22 mouse cellular contexts compared by ENCODE assay signal in the genomic region with DNA sequence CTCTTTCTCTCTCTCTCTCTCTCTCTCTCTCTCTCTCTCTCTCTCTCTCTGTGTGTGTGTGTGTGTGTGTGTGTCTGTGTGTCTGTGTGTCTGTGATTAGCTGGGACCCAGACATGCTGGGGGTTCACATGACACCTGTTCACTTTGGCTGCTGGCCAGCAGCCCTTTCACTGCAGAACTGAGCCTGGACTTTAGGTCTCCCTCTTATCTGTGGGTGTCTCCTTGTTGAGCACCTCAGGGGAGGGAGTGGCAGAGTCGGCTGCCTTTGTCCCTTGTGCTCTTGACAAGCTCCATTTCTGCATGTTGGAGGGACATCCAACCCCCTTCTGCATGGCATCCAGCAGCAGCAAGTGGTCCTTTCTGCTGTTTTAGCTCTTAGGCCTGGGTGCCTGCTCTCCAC. TPM values are rescaled to one million over a fixed set of nuclear protein-coding genes. Genes with fewer than 3 reads are reported as not detected.
DNase-seq lines count a peak whose midpoint lies in the region; ATAC-seq lines count a peak whose summit lies in the region.
"Had no signal": no experiment of that assay in that cellular context is flagged by ENCODE, and none has a peak within 500 bp of the region (broad histone marks: within the 10 kb centered on the region; RNA-seq: fewer than 3 reads in every experiment).

No protein-coding gene starts in this region.

- H3K9ac ChIP-seq in kidney, embryonic 15.5 days, result no peak overlapping the region
- H3K9ac ChIP-seq in intestine, embryonic 15.5 days, result no peak overlapping the region
- H3K9ac ChIP-seq in intestine, embryonic 16.5 days (ENCODE audit: low read depth, low read length), result no peak overlapping the region
- H3K9ac ChIP-seq in neural tube, embryonic 15.5 days (replicated peaks), result no peak overlapping the region
- H3K9ac ChIP-seq: forebrain, embryonic 15.5 days; heart, embryonic 15.5 days; hindbrain, embryonic 15.5 days had no signal

- peak overlapping the region; percentile 57; the same call in 1 of the 2 replicates for H3K27ac ChIP-seq in kidney, embryonic 15.5 days
- no peak overlapping the region for H3K27ac ChIP-seq in intestine, embryonic 15.5 days
- H3K27ac ChIP-seq in intestine, embryonic 16.5 days (ENCODE audit: low read length), result no peak overlapping the region
- H3K27ac ChIP-seq in neural tube, embryonic 15.5 days (replicated peaks), result peak overlapping the region; percentile 63
- H3K27ac ChIP-seq: embryonic facial prominence, embryonic 13.5 days; forebrain, embryonic 15.5 days; heart, embryonic 10.5 days; heart, embryonic 15.5 days; hindbrain, embryonic 10.5 days; hindbrain, embryonic 15.5 days had no signal

- 46% methylated on average over 1 of the region's 1 CpGs for WGBS in kidney, embryonic 15.5 days
- WGBS in intestine, embryonic 15.5 days, result 55% methylated on average over 1 of the region's 1 CpGs
- 50% methylated on average over 1 of the region's 1 CpGs for WGBS in intestine, embryonic 16.5 days
- WGBS in neural tube, embryonic 15.5 days, result 56% methylated on average over 1 of the region's 1 CpGs

- no peak for ATAC-seq in kidney, embryonic 15.5 days (replicated peaks; ENCODE audit: low FRiP score)
- ATAC-seq in intestine, embryonic 15.5 days, result peak; percentile 89
- ATAC-seq in intestine, embryonic 16.5 days, result peak; percentile 88
- no peak for ATAC-seq in neural tube, embryonic 15.5 days (ENCODE audit: low FRiP score)
- ATAC-seq: forebrain, embryonic 15.5 days had no signal

- H3K4me3 ChIP-seq in kidney, embryonic 15.5 days (replicated peaks), result no peak overlapping the region
- no peak overlapping the region for H3K4me3 ChIP-seq in intestine, embryonic 15.5 days (replicated peaks)
- H3K4me3 ChIP-seq in intestine, embryonic 16.5 days (ENCODE audit: low read length), result no peak overlapping the region
- no peak overlapping the region for H3K4me3 ChIP-seq in neural tube, embryonic 15.5 days (replicated peaks)
- H3K4me3 ChIP-seq: embryonic facial prominence, embryonic 13.5 days; forebrain, embryonic 15.5 days; heart, embryonic 10.5 days; heart, embryonic 15.5 days; hindbrain, embryonic 10.5 days; hindbrain, embryonic 15.5 days had no signal

- no peak overlapping the region for H3K4me2 ChIP-seq in kidney, embryonic 15.5 days
- H3K4me2 ChIP-seq in intestine, embryonic 15.5 days (replicated peaks), result no peak overlapping the region
- no peak overlapping the region for H3K4me2 ChIP-seq in intestine, embryonic 16.5 days (ENCODE audit: low read depth, low read length)
- no peak overlapping the region for H3K4me2 ChIP-seq in neural tube, embryonic 15.5 days
- H3K4me2 ChIP-seq: embryonic facial prominence, embryonic 13.5 days; forebrain, embryonic 15.5 days; heart, embryonic 15.5 days; hindbrain, embryonic 15.5 days had no signal

- H3K27me3 ChIP-seq in kidney, embryonic 15.5 days, result no peaks in the 10 kb centered on the region
- no peaks in the 10 kb centered on the region for H3K27me3 ChIP-seq in intestine, embryonic 15.5 days (replicated peaks)
- no peaks in the 10 kb centered on the region for H3K27me3 ChIP-seq in intestine, embryonic 16.5 days (replicated peaks; ENCODE audit: control insufficient read depth, insufficient read depth, low read length)
- no peaks in the 10 kb centered on the region for H3K27me3 ChIP-seq in neural tube, embryonic 15.5 days (replicated peaks)
- H3K27me3 ChIP-seq: embryonic facial prominence, embryonic 13.5 days; forebrain, embryonic 15.5 days; heart, embryonic 15.5 days; hindbrain, embryonic 15.5 days had no signal

- no peaks in the 10 kb centered on the region for H3K36me3 ChIP-seq in kidney, embryonic 15.5 days
- H3K36me3 ChIP-seq in intestine, embryonic 15.5 days, result no peaks in the 10 kb centered on the region
- H3K36me3 ChIP-seq in intestine, embryonic 16.5 days (ENCODE audit: control insufficient read depth, insufficient read depth, low read length), result no peaks in the 10 kb centered on the region; the same call in 1 of the 2 replicates
- H3K36me3 ChIP-seq in neural tube, embryonic 15.5 days, result no peaks in the 10 kb centered on the region
- H3K36me3 ChIP-seq: embryonic facial prominence, embryonic 13.5 days; forebrain, embryonic 15.5 days; G1E; heart, embryonic 10.5 days; heart, embryonic 15.5 days; hindbrain, embryonic 10.5 days; hindbrain, embryonic 15.5 days had no signal

- no peaks in the 10 kb centered on the region for H3K9me3 ChIP-seq in kidney, embryonic 15.5 days (replicated peaks)
- no peaks in the 10 kb centered on the region for H3K9me3 ChIP-seq in intestine, embryonic 15.5 days
- H3K9me3 ChIP-seq in intestine, embryonic 16.5 days (ENCODE audit: control insufficient read depth, low read length), result no peaks in the 10 kb centered on the region
- no peaks in the 10 kb centered on the region for H3K9me3 ChIP-seq in neural tube, embryonic 15.5 days (replicated peaks)
- H3K9me3 ChIP-seq: embryonic facial prominence, embryonic 13.5 days; forebrain, embryonic 15.5 days; heart, embryonic 10.5 days; heart, embryonic 15.5 days; hindbrain, embryonic 10.5 days; hindbrain, embryonic 15.5 days had no signal

- peaks cover 28% of the 10 kb centered on the region for H3K4me1 ChIP-seq in kidney, embryonic 15.5 days
- peaks cover 20% of the 10 kb centered on the region for H3K4me1 ChIP-seq in intestine, embryonic 15.5 days (replicated peaks)
- peaks cover 16% of the 10 kb centered on the region for H3K4me1 ChIP-seq in intestine, embryonic 16.5 days (ENCODE audit: control insufficient read depth, insufficient read depth, low read length)
- H3K4me1 ChIP-seq in neural tube, embryonic 15.5 days, result peaks cover 34% of the 10 kb centered on the region

- no peak for DNase-seq in kidney, postnatal 14 days
- no peak for DNase-seq in frontal cortex, postnatal 10 days (ENCODE audit: low spot score in 2 of 2)
- DNase-seq in urinary bladder, postnatal 25 days (ENCODE audit: low spot score), result no peak
- no peak for DNase-seq in adrenal gland, postnatal 4 days (ENCODE audit: low spot score in 2 of 2)
- DNase-seq: adrenal gland, adult 8-10 months; adrenal gland, postnatal 36 days; cerebellum, adult 11 months; cerebellum, adult 9-10 months; cerebellum, postnatal 36 days; gastrocnemius, postnatal 10 days; heart, adult 18-20 months had no signal

RNA-seq across cellular contexts. Expression of gene Arhgap8, which starts 11.0 kb away (rescaled TPM):
- 7.9 and 10.3 TPM in 2 replicates for polyA plus RNA-seq in kidney, embryonic 15.5 days (2015; fragmentation: Nextera tagmentation; extraction: Ambion mirVana)
- 12.5 and 14.1 TPM in 2 replicates for polyA plus RNA-seq in intestine, embryonic 15.5 days (2015; fragmentation: Nextera tagmentation; extraction: Ambion mirVana)
- 14.3 and 16.3 TPM in 2 replicates for polyA plus RNA-seq in intestine, embryonic 16.5 days (2015; fragmentation: Nextera tagmentation; extraction: Ambion mirVana)
- 2.0 and 10.0 TPM in 2 replicates for polyA plus RNA-seq in neural tube, embryonic 15.5 days (2015; fragmentation: Nextera tagmentation; extraction: Ambion mirVana)
- total RNA-seq in adrenal gland, postnatal 4 days (2021), result 1 to 10 TPM; 2.1 to 2.3 TPM
- total RNA-seq: G1E; gastrocnemius, postnatal 10 days had no signal
- polyA plus RNA-seq: G1E had no signal

Comparison
In these comparisons a context has a peak if more than half of its experiments do, and no peak if none do; other contexts are left out.
1. ATAC-seq: peak in intestine, embryonic 15.5 days (single experiment) and intestine, embryonic 16.5 days (single experiment); none in kidney, embryonic 15.5 days (single experiment) and neural tube, embryonic 15.5 days (single experiment).
2. H3K27ac ChIP-seq: peak in kidney, embryonic 15.5 days (single experiment) and neural tube, embryonic 15.5 days (single experiment); none in intestine, embryonic 15.5 days (single experiment) and intestine, embryonic 16.5 days (single experiment).